Mouse (Mus musculus) skeletal muscle tissue, adult 2 months (tissue): ENCODE measurements at regions not wholly inside any gene's neighbourhood (a gene's known extent, or its start where the extent isn't known, plus 50 kb on each side); places are given as distances from the start of the nearest gene placed in this dataset.

Experiments
- DNase-seq: peaks from one replicate; pipeline ENCODE4 v3.0.0-alpha.2; 2012; ENCODE audit warnings: low read depth, low spot score

DNA sequence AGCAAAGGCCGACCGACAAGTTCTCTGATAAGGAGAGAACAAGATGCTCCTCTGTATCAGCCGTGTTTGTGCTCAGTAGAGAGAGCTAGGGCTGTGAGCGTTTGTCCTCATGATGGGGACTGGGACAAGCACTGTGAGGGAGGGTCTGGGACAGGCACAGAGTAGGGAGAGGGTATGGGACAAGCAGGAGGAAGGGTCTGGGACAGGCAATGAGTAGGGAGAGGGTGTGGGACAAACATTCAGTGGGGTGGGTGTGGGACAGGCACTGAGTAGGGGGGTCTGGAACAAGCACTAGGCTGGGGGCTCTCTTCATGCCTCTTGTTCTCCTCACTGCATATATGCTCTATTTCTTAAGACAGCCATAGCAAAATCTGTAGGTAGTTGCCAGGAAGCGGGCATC is 70.2 kb upstream of the Plcl2 start:
- DNase-seq, result no peak

DNA sequence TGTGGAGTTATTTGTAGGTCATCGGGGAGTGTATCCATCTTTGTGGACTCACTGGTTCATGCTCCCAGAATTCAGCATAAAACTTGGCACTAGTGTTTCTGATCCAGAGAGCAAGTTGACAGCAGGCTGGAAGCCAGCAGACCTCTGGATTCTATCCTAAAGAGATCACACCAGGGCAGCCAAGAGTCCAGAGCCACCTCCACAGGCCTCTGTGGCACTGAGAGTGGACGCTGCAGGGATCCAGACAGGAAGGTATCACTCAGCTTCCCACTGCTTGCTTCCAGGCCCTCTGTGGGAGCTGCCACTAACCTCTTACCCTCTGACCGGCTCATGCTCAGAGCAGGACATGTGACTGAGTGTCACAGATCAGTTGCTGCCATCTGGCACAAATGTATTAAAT is 69.8 kb upstream of the Plcl2 start:
- peak; percentile 40 for DNase-seq

DNA sequence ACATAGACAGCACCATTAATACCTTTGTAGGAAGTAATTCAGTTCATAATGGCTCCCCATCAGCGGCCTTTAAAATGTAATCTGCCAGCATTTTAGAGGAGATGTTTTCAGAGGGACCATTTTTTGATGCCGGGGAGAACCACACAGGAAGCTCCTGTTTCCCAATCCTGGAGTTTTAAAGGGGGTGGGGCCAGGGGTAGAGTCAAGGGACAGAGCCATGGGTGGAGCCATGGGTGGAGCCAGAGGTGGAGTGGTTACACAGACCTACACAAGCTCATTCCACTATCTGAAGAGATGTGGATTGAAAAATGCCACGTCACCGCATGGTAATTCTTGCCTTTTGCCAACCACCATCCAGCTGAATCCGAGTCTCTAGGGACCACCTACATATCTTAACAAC is 67.1 kb upstream of the Plcl2 start:
- no peak for DNase-seq

DNA sequence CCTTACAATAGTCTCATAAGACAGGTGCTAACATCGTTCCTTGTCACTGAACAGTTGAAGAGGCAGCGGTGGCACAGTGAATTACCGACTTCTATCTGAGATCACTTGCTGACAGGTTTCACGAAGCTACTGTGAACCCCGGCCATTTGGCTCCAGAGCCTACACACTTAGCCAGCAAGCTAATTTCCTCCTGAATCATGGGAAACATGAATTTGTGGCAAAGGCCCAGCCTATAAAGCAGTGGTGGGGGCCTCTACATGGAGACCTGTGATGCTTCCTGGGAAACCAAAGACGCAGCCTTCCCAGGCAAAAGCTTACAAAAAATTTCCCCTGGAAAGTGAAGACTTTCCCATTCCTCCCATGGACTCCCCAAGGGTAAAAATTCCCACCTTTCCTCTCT is 66.3 kb upstream of the Plcl2 start:
- DNase-seq, result no peak

DNA sequence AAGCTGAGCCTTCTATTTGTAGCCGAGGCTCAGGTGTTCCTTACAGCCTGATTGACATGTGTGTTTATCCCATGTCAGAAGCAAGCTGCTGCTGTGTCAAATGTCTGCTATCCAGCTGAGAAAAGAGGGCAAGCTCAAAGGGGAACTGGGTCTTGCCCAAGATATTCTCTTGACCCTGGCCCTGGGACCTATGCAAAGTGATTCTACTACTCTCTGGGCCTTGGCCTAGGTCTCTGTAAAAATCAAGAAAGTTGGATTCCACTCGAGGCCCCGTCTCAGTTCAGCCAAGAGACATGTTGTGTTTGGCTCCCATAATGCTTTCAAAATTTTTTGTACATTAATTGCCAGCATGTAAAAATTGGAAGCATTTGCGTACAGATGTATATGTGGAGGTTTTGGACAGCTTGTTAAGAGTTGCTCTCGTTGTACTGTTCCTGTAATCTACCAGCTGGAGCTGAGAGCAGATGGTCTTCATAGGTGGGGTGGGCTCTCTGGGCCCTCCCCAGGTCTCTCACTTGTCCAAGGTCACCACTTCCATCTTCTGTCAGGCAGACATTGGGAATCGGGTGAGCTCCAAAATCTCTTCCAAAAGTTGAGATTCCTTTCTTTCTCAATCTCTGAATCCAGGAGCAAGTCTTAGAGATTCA is 65.7 kb upstream of the Plcl2 start:
- no peak for DNase-seq

DNA sequence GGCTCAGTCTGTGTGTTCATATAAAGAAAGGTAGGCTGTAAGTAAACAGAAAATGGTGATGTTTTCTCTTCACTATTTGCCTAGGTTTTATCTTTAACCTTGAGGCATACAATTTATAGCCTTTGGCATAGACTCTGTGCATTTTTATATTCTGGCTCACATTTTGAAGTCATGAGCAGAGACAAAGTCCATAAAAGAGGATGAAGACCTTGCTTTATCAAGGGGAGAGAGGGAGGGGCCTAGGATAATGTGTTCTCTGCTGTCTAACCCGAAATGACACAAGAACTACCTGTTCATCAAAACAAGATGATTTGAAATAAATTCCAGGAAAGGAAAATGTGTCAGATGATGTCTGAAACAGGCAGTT is 65.2 kb upstream of the Plcl2 start:
- DNase-seq, result no peak

DNA sequence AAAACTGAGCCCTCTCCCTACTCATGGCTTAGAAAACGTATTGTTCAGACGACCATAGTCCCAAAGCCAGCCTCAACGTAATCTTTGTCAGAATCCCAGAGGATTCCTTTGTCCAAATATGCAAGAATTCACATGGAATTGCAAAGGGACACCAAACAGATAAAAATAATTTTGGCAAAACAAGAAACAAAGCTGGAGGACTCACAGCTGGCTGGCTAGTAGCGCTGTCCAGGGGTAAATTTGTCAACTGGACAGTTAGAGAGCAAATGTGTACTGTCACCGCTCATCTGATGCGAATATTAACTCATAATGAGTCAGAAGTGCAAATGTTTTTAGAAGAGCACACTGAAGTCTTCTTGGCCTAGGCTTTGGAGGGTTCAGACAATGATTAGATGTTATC is 60.5 kb upstream of the Plcl2 start:
- no peak for DNase-seq

DNA sequence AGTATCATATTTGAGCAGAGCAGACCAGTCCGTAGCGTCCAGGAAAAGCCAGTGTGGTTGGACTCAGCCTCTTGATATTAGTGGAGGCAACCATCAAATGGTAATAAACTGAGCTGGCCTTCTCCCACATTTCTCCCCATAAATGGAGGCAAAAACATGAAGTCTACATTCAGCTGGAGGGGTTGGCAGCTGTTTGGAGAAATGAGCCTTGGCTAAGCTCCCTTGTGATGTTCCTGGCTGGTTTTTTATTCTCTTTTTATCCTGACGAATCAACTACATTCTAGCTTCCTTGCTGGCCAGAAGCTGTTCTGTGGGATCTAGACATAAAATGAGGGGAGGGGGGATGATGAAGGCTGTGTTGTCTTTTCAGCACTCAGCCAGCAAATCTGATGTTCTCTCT is 57.6 kb upstream of the Plcl2 start:
- no peak for DNase-seq

DNA sequence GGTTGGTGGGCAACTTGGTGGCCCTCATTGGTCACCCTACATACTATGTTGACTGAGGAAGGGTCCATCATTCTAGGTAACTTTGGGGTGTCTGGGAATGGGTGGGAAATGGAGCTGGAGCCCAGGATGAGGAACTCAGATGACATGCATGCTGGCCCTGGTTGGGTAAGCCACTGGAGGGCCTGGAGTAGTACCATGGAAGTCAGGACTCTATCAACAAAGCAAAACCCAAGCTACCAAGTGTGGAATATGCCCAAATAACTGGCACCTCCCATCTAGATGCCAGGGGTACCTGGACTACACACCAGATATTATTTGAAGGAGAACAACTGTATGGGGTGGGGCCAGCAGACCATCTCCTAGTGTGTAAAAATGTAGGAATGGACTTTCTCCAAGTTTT is 55.7 kb upstream of the Plcl2 start:
- no peak for DNase-seq

DNA sequence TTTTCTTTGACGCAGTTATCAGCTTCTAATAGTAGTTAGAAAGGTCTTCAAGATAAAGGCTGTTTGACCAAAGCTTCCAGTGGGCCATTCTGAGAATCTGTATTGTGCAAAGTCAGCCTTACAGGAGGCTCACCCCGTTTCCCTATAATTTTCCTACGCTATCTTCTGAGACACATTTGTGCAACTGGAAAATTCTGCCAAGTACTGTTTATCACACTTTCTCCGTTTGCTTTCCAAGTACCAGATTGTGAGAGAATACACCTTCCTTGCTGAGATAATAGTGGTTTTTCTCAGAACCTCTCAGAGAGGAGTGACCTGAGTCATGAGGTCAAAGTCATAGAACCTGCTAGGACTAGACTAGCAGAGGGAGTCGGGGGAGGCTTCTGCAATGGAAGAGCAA is 55.2 kb upstream of the Plcl2 start:
- no peak for DNase-seq

DNA sequence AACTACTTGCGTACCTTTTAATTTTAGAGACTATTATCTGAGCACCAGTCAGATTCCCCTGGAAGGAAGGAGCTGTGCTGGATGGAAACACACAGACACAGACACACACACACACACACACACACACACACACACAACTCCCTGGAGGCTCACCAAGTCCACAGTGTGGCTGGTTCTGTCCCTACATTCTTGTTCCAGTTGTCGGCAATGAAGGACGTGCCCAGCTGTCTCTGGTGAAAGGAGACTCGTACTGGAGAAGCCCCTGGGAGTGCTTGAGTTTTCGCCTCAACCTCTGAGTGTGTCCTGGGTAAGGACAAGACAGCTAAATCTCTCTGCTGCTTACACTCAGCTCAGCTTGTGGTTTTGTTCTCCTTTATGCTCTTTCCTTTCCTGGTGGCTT is 54.3 kb upstream of the Plcl2 start:
- DNase-seq, result no peak

DNA sequence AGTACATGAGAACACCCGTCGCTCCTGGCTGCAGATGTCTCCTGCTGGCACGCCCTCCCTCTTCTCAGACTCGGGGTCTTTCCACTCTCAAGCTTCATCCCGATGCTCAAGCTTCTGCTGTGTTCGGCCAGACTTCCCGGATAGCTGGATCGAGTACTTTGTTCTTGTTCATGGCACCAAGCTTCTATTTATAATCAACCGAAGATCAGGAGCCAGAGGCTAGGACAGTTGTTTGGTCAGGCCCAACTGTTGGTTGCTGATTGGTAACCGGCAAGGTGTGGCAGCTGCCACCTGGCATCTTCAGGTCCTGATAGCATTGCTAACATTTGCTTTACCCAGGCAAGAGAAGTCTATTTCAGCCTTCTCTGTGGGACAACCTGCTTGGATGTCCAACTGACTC is 53.5 kb upstream of the Plcl2 start:
- no peak for DNase-seq

DNA sequence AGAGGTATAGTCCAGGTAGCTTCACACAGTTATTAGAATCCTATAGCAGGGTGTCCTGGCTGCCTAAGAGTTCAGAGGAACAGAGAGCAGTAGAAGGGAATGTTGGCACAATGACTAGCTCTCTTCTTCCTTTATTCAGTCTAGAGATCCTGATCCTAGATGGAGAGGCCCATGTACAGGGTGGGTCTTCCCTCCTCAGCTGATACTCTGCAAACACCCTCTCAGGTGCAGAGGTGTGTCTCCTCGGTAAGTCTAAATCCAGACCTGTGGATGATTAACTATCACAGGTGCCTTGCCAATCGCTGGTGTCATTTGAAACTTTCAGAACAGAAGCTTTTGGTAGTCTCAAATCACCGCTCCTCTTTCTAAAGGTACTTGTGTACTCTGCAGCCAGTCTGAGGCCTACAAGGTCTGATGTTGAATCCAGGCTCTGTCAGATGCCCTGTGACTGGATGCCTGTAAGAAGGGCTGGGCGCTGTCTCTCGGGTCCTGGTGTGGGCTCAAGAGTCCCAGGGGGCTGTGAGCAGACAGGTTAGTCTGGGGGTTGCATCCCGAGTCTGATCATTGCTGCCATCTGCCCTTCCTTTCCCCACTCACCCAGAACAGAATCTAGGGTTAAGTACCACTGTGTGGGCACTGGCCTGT is 52.0 kb upstream of the Plcl2 start:
- no peak for DNase-seq

DNA sequence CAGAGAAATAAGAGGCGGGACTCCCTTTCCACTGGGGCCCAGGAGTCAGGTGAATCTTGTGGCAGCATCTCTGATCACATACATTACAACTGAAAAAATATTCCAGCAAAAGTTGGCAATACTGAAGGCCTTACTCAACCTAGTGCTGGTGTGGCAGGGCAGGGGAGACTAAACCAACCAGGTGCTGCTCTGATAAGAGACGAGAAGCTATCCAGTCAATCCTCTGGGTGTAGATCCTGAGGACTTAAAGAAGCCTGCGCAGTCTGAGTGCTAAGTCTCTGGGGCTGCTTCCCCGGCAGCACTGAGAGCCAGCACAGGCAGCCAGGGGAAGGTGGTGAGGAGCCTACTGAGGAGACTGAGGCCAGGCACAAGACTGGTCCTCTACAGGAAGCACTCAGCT is 51.0 kb upstream of the Plcl2 start:
- no peak for DNase-seq
